Mouse (Mus musculus) G1E-ER4 (cell line): Measurements from ENCODE around the gene Stk19. TPM values are rescaled to one million over a fixed set of nuclear protein-coding genes. Genes with fewer than 3 reads are reported as not detected.

Source experiments
- GATA1 ChIP-seq: IDR thresholded peaks from one replicate; pipeline ENCODE4 v1.8.0; 2012; ENCODE audit warnings: low read length, inconsistent platforms
- polyA plus RNA-seq: library from polyadenylated mRNA; stranded (reverse); fragments of >175 nt; gene quantifications from 2 replicates; pipeline ENCODE4 v1.2.3, GENCODE M21; 2012

Stk19 gene
- polyA plus RNA-seq, 1 experiment = 52.4 TPM

DNA sequence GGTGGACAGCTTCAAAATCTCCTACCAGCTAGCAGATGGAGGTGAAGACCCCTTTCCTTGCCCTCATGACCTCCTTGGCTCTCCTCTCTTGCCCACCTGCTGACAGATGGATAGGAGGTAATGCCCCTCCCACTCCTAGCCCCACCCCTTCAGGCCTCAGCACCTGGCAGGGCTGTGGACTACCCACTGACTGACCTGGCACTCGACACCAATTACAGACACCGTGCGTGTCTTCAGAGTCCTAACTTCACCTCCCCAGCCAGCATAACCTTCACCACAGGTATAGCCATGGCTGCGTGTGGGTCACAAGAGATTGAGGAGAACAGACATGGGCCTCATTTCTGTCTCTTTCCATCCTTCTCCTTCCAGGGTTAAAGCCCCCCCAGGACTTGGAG lies 37.2 kb downstream of the Stk19 start:
- no peak for TF ChIP-seq GATA1

DNA sequence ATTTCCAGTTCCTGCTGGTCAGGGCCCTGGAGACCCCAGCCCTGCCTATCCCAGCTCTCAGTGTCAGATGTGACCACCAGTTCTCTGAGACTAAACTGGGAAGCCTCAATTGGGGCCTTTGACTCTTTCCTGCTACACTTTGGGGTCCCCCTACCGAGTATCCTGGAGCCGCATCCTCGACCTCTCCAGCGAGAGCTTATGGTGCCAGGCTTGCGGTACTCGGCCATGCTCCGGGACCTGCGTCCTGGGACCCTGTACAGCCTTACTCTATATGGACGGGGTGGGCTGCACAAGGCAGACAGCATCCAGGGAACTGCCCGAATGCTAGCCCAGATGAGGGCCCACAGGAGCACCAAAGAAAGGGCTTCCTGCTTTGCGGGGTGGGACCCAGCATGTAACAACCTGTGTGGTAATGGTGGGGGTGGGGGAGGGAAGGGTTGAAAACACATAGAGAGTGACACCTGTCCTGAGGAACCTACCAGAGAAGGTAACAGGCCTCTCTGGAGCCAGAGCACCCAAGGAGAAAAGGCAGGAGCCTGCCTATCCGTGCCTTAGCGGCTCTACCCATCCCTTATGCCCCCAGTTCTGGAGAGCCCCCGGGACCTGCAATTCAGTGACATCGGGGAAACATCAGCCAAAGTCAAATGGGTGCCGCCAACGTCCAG lies 37.7 kb downstream of the Stk19 start:
- TF ChIP-seq GATA1 = no peak

- TF ChIP-seq GATA1 = no peak
Measured at GRCm38 (mm10) chr17:34796311-34797140, 40.2 kb downstream of the Stk19 start.

DNA sequence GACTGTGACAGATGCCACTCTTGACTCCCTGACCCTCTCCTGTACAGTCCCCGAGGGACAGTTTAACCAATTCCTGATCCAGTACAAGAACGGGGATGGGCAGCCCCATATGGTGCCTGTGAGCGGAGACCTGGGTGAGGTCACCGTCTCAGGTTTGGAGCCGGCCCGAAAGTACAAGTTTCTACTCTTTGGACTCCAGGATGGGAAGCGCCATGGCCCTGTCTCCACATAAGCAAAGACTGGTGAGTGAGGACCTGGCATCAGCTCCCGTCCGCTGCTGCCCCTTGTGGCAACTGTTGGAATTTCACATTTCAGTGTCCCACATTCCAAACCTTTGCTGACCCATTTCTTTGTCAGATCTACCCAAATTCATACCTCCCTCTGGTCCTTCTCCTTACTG lies 41.1 kb downstream of the Stk19 start:
- TF ChIP-seq GATA1 = no peak

GRCm38 (mm10) chr17:34795016-34795415 lies 41.7 kb downstream of the Stk19 start:
- TF ChIP-seq GATA1 = no peak

- no peak for TF ChIP-seq GATA1
Measured at GRCm38 (mm10) chr17:34777680-34778325, 58.9 kb downstream of the Stk19 start.

Other genes with a start within 250 kb of the Stk19 start
- gene Gpsm3, start 247.1 kb downstream of the Stk19 start, polyA plus RNA-seq = 297 and 335 TPM in 2 replicates
- 127 and 177 TPM in 2 replicates for gene Pbx2, start 245.7 kb downstream of the Stk19 start, polyA plus RNA-seq
- 4.7 and 5.9 TPM in 2 replicates for gene Ager, start 239.1 kb downstream of the Stk19 start, polyA plus RNA-seq
- gene Rnf5, start 233.3 kb downstream of the Stk19 start, polyA plus RNA-seq = 67.6 and 71.2 TPM in 2 replicates
- gene Agpat1, start 232.7 kb downstream of the Stk19 start, polyA plus RNA-seq = 137 and 143 TPM in 2 replicates
- gene Egfl8, start 221.0 kb downstream of the Stk19 start, polyA plus RNA-seq = 1.1 and 1.4 TPM in 2 replicates
- 28.0 and 46.7 TPM in 2 replicates for gene Ppt2, start 208.4 kb downstream of the Stk19 start, polyA plus RNA-seq
- 0.04 TPM in 1 of 2 replicates, not detected in the other for gene Prrt1, start 207.4 kb downstream of the Stk19 start, polyA plus RNA-seq
- gene Fkbpl, start 192.2 kb downstream of the Stk19 start, polyA plus RNA-seq = 7.1 and 7.5 TPM in 2 replicates
- gene Atf6b, start 189.8 kb downstream of the Stk19 start, polyA plus RNA-seq = 130 TPM in 2 replicates
- gene Tnxb, start 166.4 kb downstream of the Stk19 start, polyA plus RNA-seq = not detected in 2 replicates
- not detected in 2 replicates for gene C4b, start 93.1 kb downstream of the Stk19 start, polyA plus RNA-seq
- gene Cyp21a1, start 32.4 kb downstream of the Stk19 start, polyA plus RNA-seq = not detected in 2 replicates
- gene Dxo, start 74 bp upstream of the Stk19 start, polyA plus RNA-seq = 47.6 and 78.7 TPM in 2 replicates
- gene Skiv2l, start 13.3 kb upstream of the Stk19 start, polyA plus RNA-seq = 62.2 and 65.4 TPM in 2 replicates
- gene Nelfe, start 13.4 kb upstream of the Stk19 start, polyA plus RNA-seq = 375 and 385 TPM in 2 replicates
- gene Cfb, start 25.6 kb upstream of the Stk19 start, polyA plus RNA-seq = not detected in 2 replicates
- gene Zbtb12, start 42.5 kb upstream of the Stk19 start, polyA plus RNA-seq = 24.4 and 27.6 TPM in 2 replicates
- gene Gm20547, start 45.1 kb upstream of the Stk19 start, polyA plus RNA-seq = not detected in 2 replicates
- 0.49 and 1.3 TPM in 2 replicates for gene C2, start 61.3 kb upstream of the Stk19 start, polyA plus RNA-seq
- gene Ehmt2, start 61.5 kb upstream of the Stk19 start, polyA plus RNA-seq = 352 and 449 TPM in 2 replicates
- gene Slc44a4, start 77.5 kb upstream of the Stk19 start, polyA plus RNA-seq = not detected in 2 replicates
- gene Neu1, start 94.3 kb upstream of the Stk19 start, polyA plus RNA-seq = 12.3 and 17.6 TPM in 2 replicates
- 0.33 and 0.36 TPM in 2 replicates for gene Hspa1b, start 122.3 kb upstream of the Stk19 start, polyA plus RNA-seq
- gene Gm20481, start 133.0 kb upstream of the Stk19 start, polyA plus RNA-seq = 0.12 TPM in 1 of 2 replicates, not detected in the other
- gene Hspa1a, start 135.2 kb upstream of the Stk19 start, polyA plus RNA-seq = not detected in 2 replicates
- gene Hspa1l, start 135.8 kb upstream of the Stk19 start, polyA plus RNA-seq = 0.02 TPM in 1 of 2 replicates, not detected in the other
- gene Lsm2, start 144.9 kb upstream of the Stk19 start, polyA plus RNA-seq = 309 and 320 TPM in 2 replicates
- 965 and 1,080 TPM in 2 replicates for gene Vars, start 164.0 kb upstream of the Stk19 start, polyA plus RNA-seq
- 1.0 and 1.4 TPM in 2 replicates for gene Vwa7, start 179.6 kb upstream of the Stk19 start, polyA plus RNA-seq
- 40.3 and 64.9 TPM in 2 replicates for gene Sapcd1, start 191.1 kb upstream of the Stk19 start, polyA plus RNA-seq
- gene Msh5, start 209.8 kb upstream of the Stk19 start, polyA plus RNA-seq = 7.0 and 7.1 TPM in 2 replicates
- gene Clic1, start 213.0 kb upstream of the Stk19 start, polyA plus RNA-seq = 168 and 216 TPM in 2 replicates
- gene Ddah2, start 222.1 kb upstream of the Stk19 start, polyA plus RNA-seq = 156 and 185 TPM in 2 replicates
- gene Ly6g6c, start 228.4 kb upstream of the Stk19 start, polyA plus RNA-seq = not detected in 2 replicates
- gene Mpig6b, start 229.2 kb upstream of the Stk19 start, polyA plus RNA-seq = not detected in 2 replicates
- not detected in 2 replicates for gene Ly6g6e, start 240.0 kb upstream of the Stk19 start, polyA plus RNA-seq
- 0.22 TPM in 1 of 2 replicates, not detected in the other for gene Ly6g6d, start 241.1 kb upstream of the Stk19 start, polyA plus RNA-seq
- gene Ly6g6f, start 248.7 kb upstream of the Stk19 start, polyA plus RNA-seq = 0.05 and 0.06 TPM in 2 replicates